Mouse (Mus musculus) myocyte (in vitro differentiated cells): ENCODE data around the gene Mdm2. TPM values are rescaled to one million over a fixed set of nuclear protein-coding genes. Genes with fewer than 3 reads are reported as not detected.

Experiments
- H3K27me3 ChIP-seq: one replicate; pipeline ENCODE4 v1.6.1; 2011; ENCODE audit not compliant: control insufficient read depth, insufficient read depth, insufficient read length
- H3K36me3 ChIP-seq: one replicate; pipeline ENCODE4 v1.6.1; 2011; ENCODE audit not compliant: control insufficient read depth, insufficient read depth
- H3K4me2 ChIP-seq: one replicate; pipeline ENCODE4 v1.6.1; 2011; ENCODE audit warnings: low read depth, control low read depth
- H3K4me3 ChIP-seq: one replicate; pipeline ENCODE4 v1.5.1; 2011; ENCODE audit warnings: mild to moderate bottlenecking, control low read depth, moderate library complexity
- H3K79me2 ChIP-seq: one replicate; pipeline ENCODE4 v1.6.1; 2011; ENCODE audit not compliant: control insufficient read depth, insufficient read depth
- H3ac ChIP-seq: one replicate; pipeline ENCODE4 v1.6.1; 2011; ENCODE audit not compliant: control insufficient read depth, insufficient read length
- CEBPB ChIP-seq: IDR thresholded peaks from 2 replicates; pipeline ENCODE4 v1.6.1; 2011; ENCODE audit warnings: mild to moderate bottlenecking, moderate library complexity; ENCODE audit not compliant: poor library complexity, insufficient read depth, severe bottlenecking
- E2F4 ChIP-seq: IDR thresholded peaks from one replicate; pipeline ENCODE4 v1.6.1; 2011; ENCODE audit warnings: mild to moderate bottlenecking, control low read depth, moderate library complexity; ENCODE audit not compliant: insufficient read depth
- MAX ChIP-seq: IDR thresholded peaks from one replicate; pipeline ENCODE4 v1.6.1; 2011; ENCODE audit warnings: low read depth, mild to moderate bottlenecking, control low read depth
- MYOD1 ChIP-seq, 3 experiments: IDR thresholded peaks; one replicate each; pipeline ENCODE4 v1.6.1; 2011; ENCODE audit warnings: control low read depth in 2 of 3, low read depth in 2 of 3, mild to moderate bottlenecking in 2 of 3, moderate library complexity in 1 of 3; ENCODE audit not compliant: insufficient read length in 2 of 3, control insufficient read depth in 1 of 3
- MYOG ChIP-seq, 3 experiments: IDR thresholded peaks; one replicate each; pipeline ENCODE4 v1.6.1; 2011; ENCODE audit warnings: control low read depth in 2 of 3, low read depth in 2 of 3, mild to moderate bottlenecking in 2 of 3; ENCODE audit not compliant: insufficient read length in 2 of 3, control insufficient read depth in 1 of 3, insufficient read depth in 1 of 3
- POLR2A ChIP-seq: IDR thresholded peaks from one replicate; pipeline ENCODE4 v1.6.1; 2011; ENCODE audit warnings: low read depth, mild to moderate bottlenecking, control low read depth, moderate library complexity; ENCODE audit not compliant: insufficient read length
- POLR2AphosphoS2 ChIP-seq: IDR thresholded peaks from one replicate; pipeline ENCODE4 v1.6.1; 2011; ENCODE audit warnings: low read depth, control low read depth; ENCODE audit not compliant: insufficient read length
- REST ChIP-seq: IDR thresholded peaks from one replicate; pipeline ENCODE4 v1.6.1; 2011; ENCODE audit warnings: mild to moderate bottlenecking, control low read depth, moderate library complexity; ENCODE audit not compliant: insufficient read depth, insufficient read length
- SRF ChIP-seq: IDR thresholded peaks from one replicate; pipeline ENCODE4 v1.6.1; 2011; ENCODE audit warnings: low read depth; ENCODE audit not compliant: control insufficient read depth, insufficient read length
- TCF12 ChIP-seq: IDR thresholded peaks from one replicate; pipeline ENCODE4 v1.6.1; 2011; ENCODE audit warnings: mild to moderate bottlenecking, control low read depth; ENCODE audit not compliant: poor library complexity, insufficient read depth, severe bottlenecking
- TCF3 ChIP-seq: IDR thresholded peaks from one replicate; pipeline ENCODE4 v1.6.1; 2011; ENCODE audit warnings: low read depth, control low read depth; ENCODE audit not compliant: insufficient read length
- USF1 ChIP-seq: IDR thresholded peaks from one replicate; pipeline ENCODE4 v1.6.1; 2011; ENCODE audit warnings: low read depth, mild to moderate bottlenecking, control low read depth, moderate library complexity
- polyA plus RNA-seq: library from polyadenylated mRNA; unstranded; fragments of >200 nt; fragmentation: generic; extraction: Trizol; gene quantifications from one replicate; pipeline ENCODE4 v1.2.1, GENCODE M21; 2012; ENCODE audit warnings: missing spikeins

Gene Mdm2
- polyA plus RNA-seq, 1 experiment = 23.2 TPM

DNA sequence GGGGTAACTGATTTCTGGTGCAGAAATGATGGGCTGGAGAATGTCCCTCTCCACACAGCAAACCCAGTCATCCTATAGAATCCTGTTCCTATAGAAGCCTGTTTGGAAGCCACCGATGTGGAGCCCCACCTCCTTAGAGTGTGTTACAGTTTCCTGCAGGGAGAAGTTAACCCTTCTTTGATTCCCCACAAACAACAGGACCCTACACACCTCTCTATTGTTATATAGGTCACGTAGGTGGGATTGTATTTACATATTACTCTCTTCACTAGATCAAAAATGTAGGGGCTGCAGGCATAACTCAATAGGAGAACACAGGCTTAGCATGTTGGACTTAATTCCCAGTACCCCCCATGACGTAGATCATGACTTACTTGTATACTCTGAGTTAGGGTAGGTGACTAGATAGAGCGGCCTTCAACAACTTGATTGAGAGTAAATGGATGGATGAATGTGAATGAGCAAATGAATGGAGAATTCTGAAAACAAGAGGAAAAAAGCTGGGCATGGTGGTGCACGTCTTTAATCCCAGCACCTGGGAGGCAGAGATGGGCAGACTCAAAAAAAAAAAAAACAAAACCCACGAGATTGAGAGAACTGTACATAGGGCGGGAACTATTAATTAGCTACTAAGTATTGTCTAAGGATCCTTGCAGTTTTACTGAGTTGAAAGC lies 53.4 kb downstream of the Mdm2 start:
- Histone ChIP-seq H3K79me2 (no peaks in the 10 kb centered on the region), H3K27me3 (no peaks in the 10 kb centered on the region), H3K36me3 (no peaks in the 10 kb centered on the region), H3ac (no peak overlapping the region), H3K4me2 (no peak overlapping the region), H3K4me3 (no peak overlapping the region)
- TF ChIP-seq POLR2AphosphoS2 = no peak

DNA sequence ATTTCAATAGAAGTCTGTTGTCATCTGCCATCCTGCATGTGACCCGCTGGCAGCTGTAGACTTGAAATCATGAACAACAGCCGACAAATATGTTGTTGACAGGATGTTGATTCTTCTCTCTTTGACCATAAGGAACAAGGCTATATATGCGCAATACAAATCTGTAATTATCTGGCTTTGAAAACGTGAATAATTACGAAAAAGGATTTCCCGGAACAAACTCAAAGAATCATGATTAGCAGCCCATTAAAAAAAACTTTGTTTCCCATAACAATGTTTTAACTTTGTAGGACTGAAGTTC lies 53.9 kb downstream of the Mdm2 start:
- Histone ChIP-seq H3K4me3 (no peak overlapping the region), H3ac (no peak overlapping the region), H3K36me3 (no peaks in the 10 kb centered on the region), H3K27me3 (no peaks in the 10 kb centered on the region), H3K79me2 (no peaks in the 10 kb centered on the region), H3K4me2 (no peak overlapping the region)
- TF ChIP-seq E2F4 = no peak
- no peak for TF ChIP-seq TCF12
- no peak for TF ChIP-seq MAX
- TF ChIP-seq CEBPB = no peak

DNA sequence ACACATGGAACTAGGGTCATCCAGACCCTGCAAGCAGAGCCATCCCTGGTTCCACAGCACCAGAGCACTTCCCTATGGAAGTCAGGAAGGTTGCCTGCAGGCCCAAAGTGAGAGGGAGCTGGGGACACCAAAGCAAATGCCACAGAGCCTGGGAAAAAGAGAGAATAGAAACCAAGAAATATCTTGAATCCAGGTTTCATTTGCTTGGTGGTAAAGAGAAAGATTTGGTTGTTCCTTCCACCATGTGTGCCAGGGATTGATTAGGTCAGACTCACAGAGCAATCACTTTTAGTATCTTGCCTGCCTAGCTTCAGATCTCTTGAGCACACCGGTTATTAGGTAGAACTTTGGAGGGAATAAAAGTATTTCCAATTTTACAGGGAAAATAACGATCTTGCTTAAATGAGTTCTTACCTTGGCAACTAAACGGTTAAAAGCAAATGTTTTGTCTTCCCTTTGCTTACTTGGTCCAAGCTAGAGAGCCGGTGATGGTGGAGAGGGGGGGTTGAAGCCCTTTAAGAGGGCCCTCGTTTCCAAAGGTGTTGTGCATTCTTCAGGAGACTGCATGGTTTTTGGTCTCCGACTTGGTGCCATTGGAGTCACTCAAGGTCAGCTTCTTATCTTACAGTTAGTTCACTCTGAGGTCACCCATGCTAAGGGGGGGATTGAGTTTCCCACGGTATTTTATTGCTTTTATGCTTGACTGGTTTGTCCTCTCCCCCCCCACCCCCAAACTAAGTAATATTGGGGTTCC lies 54.5 kb downstream of the Mdm2 start:
- Histone ChIP-seq H3K36me3 (no peaks in the 10 kb centered on the region), H3K27me3 (no peaks in the 10 kb centered on the region), H3K79me2 (no peaks in the 10 kb centered on the region), H3K4me2 (no peak overlapping the region), H3ac (no peak overlapping the region), H3K4me3 (no peak overlapping the region)
- TF ChIP-seq TCF12 (no peak), REST (no peak), MYOD1 (IDR thresholded peaks at IDR 0.05; ENCODE audit: control insufficient read depth in 1 of 3, insufficient read length in 2 of 3, low read depth in 2 of 3) (no peak), SRF (no peak), CEBPB (no peak), MAX (no peak), USF1 (no peak), MYOG (IDR thresholded peaks at IDR 0.05; ENCODE audit: control insufficient read depth in 1 of 3, insufficient read depth in 1 of 3, insufficient read length in 2 of 3, low read depth in 2 of 3) (no peak), TCF3 (no peak), E2F4 (no peak), POLR2A (no peak)

DNA sequence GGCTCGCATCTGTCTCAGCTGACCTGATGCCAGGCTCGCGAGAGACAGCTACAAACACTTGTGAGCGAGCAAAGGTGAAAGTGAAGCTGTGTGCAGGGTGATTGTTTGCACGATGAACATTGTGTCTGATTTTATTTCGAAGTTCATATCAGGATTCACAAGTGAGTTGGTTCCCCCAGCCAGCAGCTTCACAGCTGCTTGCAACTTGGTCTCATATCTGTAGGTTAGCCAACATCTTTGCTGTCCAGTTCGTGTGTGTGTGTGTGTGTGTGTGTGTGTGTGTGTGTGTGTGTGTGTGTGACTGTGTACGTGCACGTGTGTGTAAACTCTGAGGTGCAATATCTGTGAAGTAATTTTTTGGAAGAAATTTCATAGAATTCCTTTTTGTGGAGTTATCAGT lies 55.1 kb downstream of the Mdm2 start:
- no peak overlapping the region for H3ac ChIP-seq
- H3K79me2 ChIP-seq = no peaks in the 10 kb centered on the region
- H3K4me2 ChIP-seq = no peak overlapping the region
- H3K27me3 ChIP-seq = no peaks in the 10 kb centered on the region
- H3K36me3 ChIP-seq = no peaks in the 10 kb centered on the region
- TF ChIP-seq MYOD1 (IDR thresholded peaks at IDR 0.05; ENCODE audit: control insufficient read depth in 1 of 3, insufficient read length in 2 of 3, low read depth in 2 of 3) = no peak
- no peak for TF ChIP-seq POLR2AphosphoS2
- TF ChIP-seq USF1 = no peak
- no peak for TF ChIP-seq TCF3
- no peak for TF ChIP-seq MAX
- no peak for TF ChIP-seq MYOG (IDR thresholded peaks at IDR 0.05; ENCODE audit: control insufficient read depth in 1 of 3, insufficient read depth in 1 of 3, insufficient read length in 2 of 3, low read depth in 2 of 3)
- no peak for TF ChIP-seq REST
- no peak overlapping the region for H3K4me3 ChIP-seq

DNA sequence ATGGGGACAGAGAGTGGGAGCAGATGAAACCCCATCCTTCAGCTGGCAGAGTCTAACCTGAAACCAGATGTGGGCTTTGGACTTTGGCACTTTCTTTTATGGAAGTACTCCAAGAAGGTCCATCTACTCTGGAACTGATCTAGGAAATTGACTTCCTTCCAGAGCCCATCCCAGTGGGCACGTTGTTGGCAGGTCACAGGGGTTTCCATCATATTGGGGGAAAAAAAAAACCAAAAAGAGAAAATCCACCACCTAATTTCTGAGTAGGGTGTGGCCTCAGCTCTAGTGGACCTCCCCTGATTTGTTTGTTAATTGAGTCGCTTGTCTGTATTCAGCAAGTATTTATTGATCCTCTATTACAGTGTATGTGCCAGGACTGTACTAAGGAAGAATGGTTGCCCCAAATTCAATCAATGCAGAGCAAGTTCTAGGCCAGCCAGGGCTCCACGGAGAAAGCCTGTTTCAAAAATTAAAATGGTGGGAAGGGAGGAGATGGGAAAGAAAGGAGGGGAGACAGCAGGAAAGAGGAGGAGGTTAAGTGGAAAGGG lies 55.9 kb downstream of the Mdm2 start:
- Histone ChIP-seq H3K79me2 (no peaks in the 10 kb centered on the region), H3K36me3 (no peaks in the 10 kb centered on the region), H3ac (no peak overlapping the region), H3K27me3 (no peaks in the 10 kb centered on the region), H3K4me2 (no peak overlapping the region), H3K4me3 (no peak overlapping the region)
- no peak for TF ChIP-seq SRF
- TF ChIP-seq POLR2AphosphoS2 = no peak
- TF ChIP-seq MYOG (IDR thresholded peaks at IDR 0.05; ENCODE audit: control insufficient read depth in 1 of 3, insufficient read depth in 1 of 3, insufficient read length in 2 of 3, low read depth in 2 of 3) = no peak
- TF ChIP-seq TCF3 = no peak
- no peak for TF ChIP-seq MAX
- TF ChIP-seq USF1 = no peak
- no peak for TF ChIP-seq POLR2A
- TF ChIP-seq E2F4 = no peak
- no peak for TF ChIP-seq REST
- TF ChIP-seq MYOD1 (IDR thresholded peaks at IDR 0.05; ENCODE audit: control insufficient read depth in 1 of 3, insufficient read length in 2 of 3, low read depth in 2 of 3) = no peak
- no peak for TF ChIP-seq TCF12
- TF ChIP-seq CEBPB = no peak
